Mouse (Mus musculus) heart, embryonic 14.5 days (tissue): ENCODE results near the gene Smdt1. TPM values are rescaled to one million over a fixed set of nuclear protein-coding genes. Genes with fewer than 3 reads are reported as not detected.
A peak's percentile ranks its signal among the peaks of the same experiment; 100 is the strongest.

Experiments
- ATAC-seq: fragments of 200-750 bp; cut with Nextera tagmentation; 2 replicates; pipeline ENCODE4 v1.8.0; 2017; ENCODE audit warnings: low read depth, moderate TSS enrichment; ENCODE audit not compliant: insufficient number of reproducible peaks, insufficient read depth, low FRiP score
- H3K27ac ChIP-seq, 2 experiments: fragments of 200-500 bp in 1 of 2; fragments of 300-500 bp in 1 of 2; sonication (generic) in 1 of 2; replicated peaks in 1 of 2; 2 replicates each; pipeline ENCODE4 v1.5.1; 2012 to 2014; ENCODE audit warnings: low read depth in 2 of 2, low read length in 2 of 2, control low read depth in 1 of 2, mild to moderate bottlenecking in 1 of 2, mixed read lengths in 1 of 2; ENCODE audit not compliant: control insufficient read depth in 1 of 2, insufficient read depth in 1 of 2
- H3K27me3 ChIP-seq: fragments of 300-500 bp; sonication (generic); 2 replicates; pipeline ENCODE4 v1.6.1; 2014; ENCODE audit warnings: mild to moderate bottlenecking, low read length, control low read depth; ENCODE audit not compliant: control insufficient read depth, insufficient read depth
- H3K36me3 ChIP-seq: fragments of 300-500 bp; sonication (generic); 2 replicates; pipeline ENCODE4 v1.6.1; 2014; ENCODE audit warnings: mild to moderate bottlenecking, control low read depth, low read length, mixed read lengths; ENCODE audit not compliant: control insufficient read depth, insufficient read depth
- H3K4me1 ChIP-seq, 2 experiments: fragments of 200-500 bp in 1 of 2; fragments of 300-500 bp in 1 of 2; sonication (generic) in 1 of 2; 2 replicates each; pipeline ENCODE4 v1.6.1; 2012 to 2014; ENCODE audit warnings: low read length in 2 of 2, control low read depth in 1 of 2, mixed read lengths in 1 of 2; ENCODE audit not compliant: control insufficient read depth in 2 of 2, insufficient read depth in 2 of 2
- H3K4me2 ChIP-seq: fragments of 300-500 bp; sonication (generic); 2 replicates; pipeline ENCODE4 v1.6.1; 2014; ENCODE audit warnings: mild to moderate bottlenecking, low read length
- H3K4me3 ChIP-seq, 2 experiments: fragments of 200-500 bp in 1 of 2; fragments of 300-500 bp in 1 of 2; sonication (generic) in 1 of 2; 2 replicates each; pipeline ENCODE4 v1.5.1; 2012 to 2014; ENCODE audit warnings: low read length in 2 of 2, mild to moderate bottlenecking in 2 of 2, control low read depth in 1 of 2, low read depth in 1 of 2, moderate library complexity in 1 of 2; ENCODE audit not compliant: control insufficient read depth in 1 of 2, insufficient read depth in 1 of 2
- H3K9ac ChIP-seq: fragments of 300-500 bp; sonication (generic); 2 replicates; pipeline ENCODE4 v1.6.1; 2014; ENCODE audit warnings: mild to moderate bottlenecking, low read length
- H3K9me3 ChIP-seq: fragments of 300-500 bp; sonication (generic); 2 replicates; pipeline ENCODE4 v1.6.1; 2016; ENCODE audit warnings: low read length, control low read depth; ENCODE audit not compliant: control insufficient read depth
- WGBS: fragments of 180-500 bp; shearing (Covaris S2); extraction: QIAGEN DNeasy Blood & Tissue Kit; methylation state at CpG from one replicate; pipeline ENCODE4 v1.1.7; 2014; 5-methylcytosine and 5-hydroxymethylcytosine counted together
- polyA plus RNA-seq: library from polyadenylated mRNA; unstranded; fragments of >200 nt; fragmentation: Nextera tagmentation; extraction: Ambion mirVana; gene quantifications from 2 replicates; pipeline ENCODE4 v1.2.1, GENCODE M21; 2014

Smdt1 gene
- polyA plus RNA-seq, 1 experiment from 2014 or later: 384 TPM

GRCm38 (mm10) chr15:82339150-82339549 is 391 bp downstream of the Smdt1 start:
- 60% methylated on average over 10 of the region's 10 CpGs for WGBS
- Histone ChIP-seq H3K27me3 (no peaks in the 10 kb centered on the region), H3K9me3 (no peaks in the 10 kb centered on the region), H3K9ac (peak overlapping the region; percentile 80), H3K27ac (peak overlapping the region in 1 of 2 experiments; percentile 65; a peak in 1 of 4 replicates), H3K36me3 (peaks cover 29% of the 10 kb centered on the region), H3K4me3 (peak overlapping the region; percentile 67 to 73), H3K4me2 (peak overlapping the region; percentile 78), H3K4me1 (peaks cover 20 to 28% of the 10 kb centered on the region in 2 experiments)
- no peak for ATAC-seq

GRCm38 (mm10) chr15:82339634-82340254 is 985 bp downstream of the Smdt1 start:
- 75% methylated on average over 8 of the region's 8 CpGs for WGBS
- Histone ChIP-seq H3K4me3 (no peak overlapping the region), H3K4me1 (peaks cover 20 to 28% of the 10 kb centered on the region in 2 experiments), H3K4me2 (no peak overlapping the region), H3K9me3 (no peaks in the 10 kb centered on the region), H3K27ac (no peak overlapping the region; a peak in 1 of 4 replicates), H3K36me3 (peaks cover 23% of the 10 kb centered on the region), H3K27me3 (no peaks in the 10 kb centered on the region), H3K9ac (0 out of 2 replicates have a peak overlapping the region, but pooled peaks have one; percentile 80)
- ATAC-seq: no peak

GRCm38 (mm10) chr15:82340414-82341035 is 1.8 kb downstream of the Smdt1 start:
- Histone ChIP-seq H3K27me3 (no peaks in the 10 kb centered on the region), H3K4me3 (peak overlapping the region; percentile 52 to 54), H3K4me2 (peak overlapping the region; percentile 92), H3K36me3 (peaks cover 15% of the 10 kb centered on the region), H3K4me1 (peaks cover 20 to 28% of the 10 kb centered on the region in 2 experiments), H3K9ac (peak overlapping the region; percentile 83), H3K27ac (peak overlapping the region; percentile 55 to 78; a peak in 3 of 4 replicates), H3K9me3 (no peaks in the 10 kb centered on the region)
- 36% methylated on average over 21 of the region's 21 CpGs for WGBS
- no peak for ATAC-seq

- H3K9ac ChIP-seq: peak overlapping the region; percentile 83
- H3K27ac ChIP-seq: peak overlapping the region; percentile 55 to 78
- 2% methylated on average over 40 of the region's 40 CpGs for WGBS
- H3K4me1 ChIP-seq: peaks cover 20 to 28% of the 10 kb centered on the region in 2 experiments
- H3K9me3 ChIP-seq: no peaks in the 10 kb centered on the region
- ATAC-seq: peak; percentile 3; the same call in 1 of the 2 replicates
- H3K36me3 ChIP-seq: peaks cover 10% of the 10 kb centered on the region
- no peaks in the 10 kb centered on the region for H3K27me3 ChIP-seq
- H3K4me3 ChIP-seq: peak overlapping the region; percentile 52 to 54
- peak overlapping the region; percentile 92 for H3K4me2 ChIP-seq
Measured at GRCm38 (mm10) chr15:82341036-82341501, 2.3 kb downstream of the Smdt1 start.

- Histone ChIP-seq H3K36me3 (peaks cover 1% of the 10 kb centered on the region), H3K9ac (peak overlapping the region; percentile 83), H3K4me1 (peaks cover 22 to 31% of the 10 kb centered on the region in 2 experiments), H3K4me2 (peak overlapping the region; percentile 92), H3K4me3 (peak overlapping the region; percentile 52 to 54; a peak in 3 of 4 replicates), H3K27ac (peak overlapping the region; percentile 55 to 78), H3K9me3 (no peaks in the 10 kb centered on the region), H3K27me3 (no peaks in the 10 kb centered on the region)
- 34% methylated on average over 15 of the region's 15 CpGs for WGBS
- no peak for ATAC-seq
Measured at GRCm38 (mm10) chr15:82341675-82342542, 3.1 kb downstream of the Smdt1 start.

- Histone ChIP-seq H3K27me3 (no peaks in the 10 kb centered on the region), H3K4me2 (peak overlapping the region; percentile 92), H3K4me3 (no peak overlapping the region), H3K9ac (peak overlapping the region; percentile 83), H3K27ac (peak overlapping the region; percentile 55 to 78; a peak in 1 of 4 replicates), H3K36me3 (peaks cover under 1% of the 10 kb centered on the region), H3K4me1 (peaks cover 28 to 32% of the 10 kb centered on the region in 2 experiments), H3K9me3 (no peaks in the 10 kb centered on the region)
- 79% methylated on average over 5 of the region's 5 CpGs for WGBS
- ATAC-seq: no peak
Measured at GRCm38 (mm10) chr15:82342543-82342935, 3.8 kb downstream of the Smdt1 start.
